Mouse (Mus musculus): Measurements from ENCODE around the gene Tubb4a. TPM values are rescaled to one million over a fixed set of nuclear protein-coding genes. Genes with fewer than 3 reads are reported as not detected.

Gene Tubb4a
- polyA plus RNA-seq, 1 experiment from 2014 or later = 312 TPM

GRCm38 (mm10) chr17:57105181-57106034, 17.8 kb upstream of the Tubb4a start, which contains the start of gene Tnfsf9:
Gene Tnfsf9, plus strand, starts transcription at chr17:57105325.
- no peaks in the 10 kb centered on the region for H3K36me3 ChIP-seq (replicated peaks; ENCODE audit: control insufficient read depth, insufficient read depth)
- H3K9ac ChIP-seq = peak within 1 kb of the TSS; percentile 79
- under 1% methylated on average over 53 of the region's 61 CpGs for WGBS
- ATAC-seq (ENCODE audit: low FRiP score) (peak; percentile 74), DNase-seq (ENCODE audit: low spot score) (peak; percentile 58)
- H3K27ac ChIP-seq = no peak within 1 kb of the TSS
- H3K4me1 ChIP-seq (replicated peaks; ENCODE audit: control insufficient read depth, insufficient read depth, low read length) = peaks cover 17% of the 10 kb centered on the region
- no peaks in the 10 kb centered on the region for H3K9me3 ChIP-seq (ENCODE audit: control insufficient read depth, low read length)
- peak within 1 kb of the TSS; percentile 67 for H3K4me2 ChIP-seq (replicated peaks)
- peak within 1 kb of the TSS; percentile 52 for H3K4me3 ChIP-seq (replicated peaks; ENCODE audit: low read length)
- H3K27me3 ChIP-seq (ENCODE audit: control insufficient read depth, insufficient read depth, low read length) = no peaks in the 10 kb centered on the region

GRCm38 (mm10) chr17:57104496-57104895, 16.9 kb upstream of the Tubb4a start:
- ATAC-seq (ENCODE audit: low FRiP score) = no peak
- DNase-seq (ENCODE audit: low spot score) = no peak

GRCm38 (mm10) chr17:57102276-57102675, 14.7 kb upstream of the Tubb4a start:
- ATAC-seq (ENCODE audit: low FRiP score) (no peak), DNase-seq (ENCODE audit: low spot score) (no peak)
- Histone ChIP-seq H3K4me2 (replicated peaks) (no peak overlapping the region), H3K27me3 (ENCODE audit: control insufficient read depth, insufficient read depth, low read length) (no peaks in the 10 kb centered on the region), H3K9ac (no peak overlapping the region), H3K36me3 (replicated peaks; ENCODE audit: control insufficient read depth, insufficient read depth) (no peaks in the 10 kb centered on the region), H3K4me1 (replicated peaks; ENCODE audit: control insufficient read depth, insufficient read depth, low read length) (peaks cover 13% of the 10 kb centered on the region), H3K27ac (no peak overlapping the region), H3K4me3 (replicated peaks; ENCODE audit: low read length) (no peak overlapping the region), H3K9me3 (ENCODE audit: control insufficient read depth, low read length) (no peaks in the 10 kb centered on the region)
- WGBS = 85% methylated on average over 2 of the region's 2 CpGs

More at GRCm38 (mm10) chr17:57104496-57104895, 16.9 kb upstream of the Tubb4a start:
- peaks cover 17% of the 10 kb centered on the region for H3K4me1 ChIP-seq (replicated peaks; ENCODE audit: control insufficient read depth, insufficient read depth, low read length)
- 39% methylated on average over 4 of the region's 4 CpGs for WGBS
- H3K36me3 ChIP-seq (replicated peaks; ENCODE audit: control insufficient read depth, insufficient read depth) = no peaks in the 10 kb centered on the region
- peak overlapping the region; percentile 79; the same call in 1 of the 2 replicates for H3K9ac ChIP-seq
- H3K27ac ChIP-seq = no peak overlapping the region
- H3K4me3 ChIP-seq (replicated peaks; ENCODE audit: low read length) = peak overlapping the region; percentile 52
- peak overlapping the region; percentile 67 for H3K4me2 ChIP-seq (replicated peaks)
- H3K27me3 ChIP-seq (ENCODE audit: control insufficient read depth, insufficient read depth, low read length) = no peaks in the 10 kb centered on the region
- H3K9me3 ChIP-seq (ENCODE audit: control insufficient read depth, low read length) = no peaks in the 10 kb centered on the region

GRCm38 (mm10) chr17:57099629-57100325, 12.2 kb upstream of the Tubb4a start:
- no peak overlapping the region for H3K4me2 ChIP-seq (replicated peaks)
- H3K4me1 ChIP-seq (replicated peaks; ENCODE audit: control insufficient read depth, insufficient read depth, low read length) = peaks cover 3% of the 10 kb centered on the region; the same call in 1 of the 2 replicates
- DNase-seq (ENCODE audit: low spot score) = no peak
- H3K27me3 ChIP-seq (ENCODE audit: control insufficient read depth, insufficient read depth, low read length) = 0 out of 2 replicates have a peak, but pooled peaks cover 7% of the 10 kb centered on the region
- no peaks in the 10 kb centered on the region for H3K9me3 ChIP-seq (ENCODE audit: control insufficient read depth, low read length)
- H3K4me3 ChIP-seq (replicated peaks; ENCODE audit: low read length) = no peak overlapping the region
- no peak overlapping the region for H3K9ac ChIP-seq
- ATAC-seq (ENCODE audit: low FRiP score) = no peak
- 10% methylated on average over 10 of the region's 10 CpGs for WGBS
- no peak overlapping the region for H3K27ac ChIP-seq
- no peaks in the 10 kb centered on the region for H3K36me3 ChIP-seq (replicated peaks; ENCODE audit: control insufficient read depth, insufficient read depth)

GRCm38 (mm10) chr17:57098321-57098720, 10.7 kb upstream of the Tubb4a start:
- no peak overlapping the region for H3K4me3 ChIP-seq (replicated peaks; ENCODE audit: low read length)
- H3K27me3 ChIP-seq (ENCODE audit: control insufficient read depth, insufficient read depth, low read length) = 0 out of 2 replicates have a peak, but pooled peaks cover 7% of the 10 kb centered on the region
- no peak overlapping the region for H3K9ac ChIP-seq
- 91% methylated on average over 5 of the region's 5 CpGs for WGBS
- no peak overlapping the region for H3K27ac ChIP-seq
- DNase-seq (ENCODE audit: low spot score) = no peak
- no peak for ATAC-seq (ENCODE audit: low FRiP score)
- no peaks in the 10 kb centered on the region for H3K9me3 ChIP-seq (ENCODE audit: control insufficient read depth, low read length)
- no peak overlapping the region for H3K4me2 ChIP-seq (replicated peaks)
- no peaks in the 10 kb centered on the region for H3K36me3 ChIP-seq (replicated peaks; ENCODE audit: control insufficient read depth, insufficient read depth)
- no peaks in the 10 kb centered on the region for H3K4me1 ChIP-seq (replicated peaks; ENCODE audit: control insufficient read depth, insufficient read depth, low read length)

- H3K36me3 ChIP-seq (replicated peaks; ENCODE audit: control insufficient read depth, insufficient read depth) = no peaks in the 10 kb centered on the region
- 2% methylated on average over 11 of the region's 11 CpGs for WGBS
- 0 out of 2 replicates have a peak, but pooled peaks cover 7% of the 10 kb centered on the region for H3K27me3 ChIP-seq (ENCODE audit: control insufficient read depth, insufficient read depth, low read length)
- peak overlapping the region; percentile 11; the same call in 1 of the 2 replicates for H3K4me3 ChIP-seq (replicated peaks; ENCODE audit: low read length)
- DNase-seq (ENCODE audit: low spot score) = peak; percentile 83
- H3K9me3 ChIP-seq (ENCODE audit: control insufficient read depth, low read length) = no peaks in the 10 kb centered on the region
- H3K9ac ChIP-seq = no peak overlapping the region
- H3K4me1 ChIP-seq (replicated peaks; ENCODE audit: control insufficient read depth, insufficient read depth, low read length) = no peaks in the 10 kb centered on the region
- H3K27ac ChIP-seq = no peak overlapping the region
- H3K4me2 ChIP-seq (replicated peaks) = peak overlapping the region; percentile 34
- ATAC-seq (ENCODE audit: low FRiP score) = peak; percentile 79
Measured at GRCm38 (mm10) chr17:57096623-57096920, 9.0 kb upstream of the Tubb4a start.

- H3K4me2 ChIP-seq (replicated peaks) = peak overlapping the region; percentile 34
- no peaks in the 10 kb centered on the region for H3K4me1 ChIP-seq (replicated peaks; ENCODE audit: control insufficient read depth, insufficient read depth, low read length)
- H3K4me3 ChIP-seq (replicated peaks; ENCODE audit: low read length) = peak overlapping the region; percentile 11; the same call in 1 of the 2 replicates
- H3K36me3 ChIP-seq (replicated peaks; ENCODE audit: control insufficient read depth, insufficient read depth) = no peaks in the 10 kb centered on the region
- H3K9ac ChIP-seq = no peak overlapping the region
- DNase-seq (ENCODE audit: low spot score) = peak; percentile 50
- 0 out of 2 replicates have a peak, but pooled peaks cover 7% of the 10 kb centered on the region for H3K27me3 ChIP-seq (ENCODE audit: control insufficient read depth, insufficient read depth, low read length)
- WGBS = 2% methylated on average over 18 of the region's 19 CpGs
- ATAC-seq (ENCODE audit: low FRiP score) = peak; percentile 80
- H3K9me3 ChIP-seq (ENCODE audit: control insufficient read depth, low read length) = no peaks in the 10 kb centered on the region
- no peak overlapping the region for H3K27ac ChIP-seq
Measured at GRCm38 (mm10) chr17:57095855-57096622, 8.5 kb upstream of the Tubb4a start.

- DNase-seq (ENCODE audit: low spot score) (no peak), ATAC-seq (ENCODE audit: low FRiP score) (no peak)
- no peak overlapping the region for H3K27ac ChIP-seq
- no peak overlapping the region for H3K9ac ChIP-seq
- H3K27me3 ChIP-seq (ENCODE audit: control insufficient read depth, insufficient read depth, low read length) = 0 out of 2 replicates have a peak, but pooled peaks cover 7% of the 10 kb centered on the region
- H3K36me3 ChIP-seq (replicated peaks; ENCODE audit: control insufficient read depth, insufficient read depth) = no peaks in the 10 kb centered on the region
- 98% methylated on average over 3 of the region's 3 CpGs for WGBS
- H3K9me3 ChIP-seq (ENCODE audit: control insufficient read depth, low read length) = no peaks in the 10 kb centered on the region
- H3K4me2 ChIP-seq (replicated peaks) = no peak overlapping the region
- H3K4me1 ChIP-seq (replicated peaks; ENCODE audit: control insufficient read depth, insufficient read depth, low read length) = no peaks in the 10 kb centered on the region
- H3K4me3 ChIP-seq (replicated peaks; ENCODE audit: low read length) = no peak overlapping the region
Measured at GRCm38 (mm10) chr17:57094222-57094621, 6.6 kb upstream of the Tubb4a start.
